Mouse (Mus musculus) myocyte (in vitro differentiated cells): Measurements from ENCODE around the gene Ucp3.

Experiments used
- E2F4 ChIP-seq: IDR thresholded peaks from one replicate; pipeline ENCODE4 v1.6.1; 2011; ENCODE audit warnings: mild to moderate bottlenecking, control low read depth, moderate library complexity; ENCODE audit not compliant: insufficient read depth
- POLR2A ChIP-seq: IDR thresholded peaks from one replicate; pipeline ENCODE4 v1.6.1; 2011; ENCODE audit warnings: low read depth, mild to moderate bottlenecking, control low read depth, moderate library complexity; ENCODE audit not compliant: insufficient read length
- SRF ChIP-seq: IDR thresholded peaks from one replicate; pipeline ENCODE4 v1.6.1; 2011; ENCODE audit warnings: low read depth; ENCODE audit not compliant: control insufficient read depth, insufficient read length
- TCF3 ChIP-seq: IDR thresholded peaks from one replicate; pipeline ENCODE4 v1.6.1; 2011; ENCODE audit warnings: low read depth, control low read depth; ENCODE audit not compliant: insufficient read length

DNA sequence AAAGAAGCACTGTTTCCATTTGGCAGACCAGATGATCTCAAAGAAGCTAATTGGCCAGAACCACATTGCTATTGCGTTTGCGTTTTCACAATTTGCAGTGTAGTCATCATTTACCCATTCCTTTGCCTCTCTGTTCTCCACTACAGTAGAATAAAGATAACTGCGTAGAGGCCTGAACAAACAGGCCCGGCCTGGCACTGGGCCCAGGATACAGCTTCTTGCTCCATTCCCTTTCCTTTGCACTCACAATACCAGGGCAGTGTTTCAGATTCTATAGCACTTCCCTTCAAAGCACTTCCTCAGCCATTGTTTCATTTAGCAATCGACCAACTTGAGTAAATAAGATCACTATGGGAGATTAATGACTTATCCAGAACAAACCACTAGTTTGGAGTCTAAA, 41.7 kb upstream of the Ucp3 start:
- TF ChIP-seq POLR2A (no peak), TCF3 (no peak), E2F4 (no peak), SRF (no peak)
